Mouse (Mus musculus) monocyte, adult 5-6 weeks (primary cell): ENCODE results near the gene Lipc. TPM values are rescaled to one million over a fixed set of nuclear protein-coding genes. Genes with fewer than 3 reads are reported as not detected.

Source experiments
- ATAC-seq: fragments of 153-309, 156-312 bp; replicated peaks from 2 replicates; pipeline ENCODE4 v1.8.0; 2017; ENCODE audit warnings: mild to moderate bottlenecking; ENCODE audit not compliant: low TSS enrichment, insufficient number of reproducible peaks, severe bottlenecking, poor library complexity, low FRiP score
- total RNA-seq: library from RNA; stranded (forward); fragments of 200-1000, 200-491, 200-594 nt; gene quantifications from 3 replicates; pipeline ENCODE4 v1.2.3, GENCODE M21; 2017

Gene Lipc
- total RNA-seq, result 0.58 TPM in 1 of 3 replicates, not detected in the others

DNA sequence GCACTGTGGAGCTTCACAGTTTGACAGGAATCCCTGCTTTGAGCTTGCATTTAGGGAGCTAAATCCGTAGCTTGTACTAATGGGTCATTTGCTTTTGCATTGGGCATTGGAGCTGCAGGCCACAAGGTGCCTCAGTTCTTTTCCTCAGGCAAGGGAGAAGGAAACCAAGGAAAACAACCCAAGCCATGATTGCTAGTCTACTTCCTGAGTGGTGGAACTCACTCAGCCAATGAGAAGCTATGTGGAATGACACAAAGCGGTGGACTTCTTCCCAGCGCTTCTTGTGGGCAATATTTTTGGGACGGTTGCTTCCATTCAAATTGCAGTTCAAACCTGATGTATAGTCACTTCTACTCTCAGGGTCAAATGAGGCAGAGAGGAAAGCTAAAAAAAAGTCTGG, at the start of gene Lipc:
TSS of gene Lipc (minus strand) at position 101 of the 400 bp plus-strand sequence.
- ATAC-seq, result no peak

DNA sequence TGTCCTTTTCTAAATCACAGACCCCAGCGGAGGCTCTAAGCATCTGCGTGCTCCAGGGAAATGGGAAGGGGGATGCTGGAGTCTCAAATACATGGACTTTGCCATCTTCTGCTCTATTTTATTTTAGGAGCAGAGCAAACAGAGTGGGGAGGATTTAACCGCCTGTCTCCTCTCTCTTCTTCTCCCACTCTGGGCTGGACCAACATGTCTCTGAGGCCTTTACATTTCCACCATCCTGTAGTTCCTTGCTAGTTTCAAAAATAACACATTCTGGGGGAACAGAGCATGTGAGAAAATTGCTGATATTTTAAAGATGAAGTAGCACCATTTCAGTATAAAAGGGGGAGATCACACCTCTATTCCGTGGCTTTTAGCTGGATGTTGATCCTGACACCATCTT, 47.1 kb upstream of the Lipc start:
- ATAC-seq, result no peak

DNA sequence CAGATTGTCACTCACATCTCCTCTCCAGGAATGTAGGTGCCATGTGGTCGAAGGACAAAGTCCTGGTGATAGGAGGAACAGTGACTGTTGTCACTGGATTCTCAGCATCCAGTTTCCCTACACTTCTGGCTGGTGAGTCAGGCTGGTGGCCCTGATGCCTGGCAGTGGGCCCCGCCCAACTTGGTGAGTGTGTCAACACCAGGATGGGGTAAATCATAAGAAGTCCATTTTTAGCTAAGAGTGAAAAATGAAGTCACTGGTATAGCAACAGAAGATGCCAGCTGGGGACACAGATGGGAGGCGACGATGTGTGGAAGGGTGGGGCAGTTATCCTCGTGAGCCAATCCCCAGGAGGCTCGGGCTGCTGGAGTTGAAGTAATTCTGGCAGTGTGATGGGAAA, 46.7 kb upstream of the Lipc start:
- ATAC-seq, result peak; percentile 92

GRCm38 (mm10) chr9:70993326-70993725, 41.3 kb upstream of the Lipc start:
- no peak for ATAC-seq

DNA sequence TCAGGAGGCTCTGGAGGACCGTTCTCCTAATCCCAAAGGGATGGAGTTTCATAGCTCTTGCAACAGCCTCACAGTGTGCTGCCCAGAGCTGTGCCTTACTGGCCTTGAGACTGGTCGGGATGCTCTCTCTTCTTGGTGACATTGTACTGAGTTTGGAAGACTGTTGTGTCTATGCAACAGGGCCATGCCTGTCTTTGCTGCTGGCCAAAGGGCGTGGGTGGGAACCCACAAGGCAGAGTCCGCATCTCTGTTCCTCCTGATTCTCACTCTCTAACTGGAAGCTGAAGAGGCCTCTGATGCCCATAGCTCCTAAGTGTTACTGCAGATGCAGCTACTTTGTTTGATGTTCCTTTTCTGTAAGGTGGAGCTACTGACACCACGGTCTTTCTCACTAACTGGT, 39.4 kb upstream of the Lipc start:
- ATAC-seq, result no peak

DNA sequence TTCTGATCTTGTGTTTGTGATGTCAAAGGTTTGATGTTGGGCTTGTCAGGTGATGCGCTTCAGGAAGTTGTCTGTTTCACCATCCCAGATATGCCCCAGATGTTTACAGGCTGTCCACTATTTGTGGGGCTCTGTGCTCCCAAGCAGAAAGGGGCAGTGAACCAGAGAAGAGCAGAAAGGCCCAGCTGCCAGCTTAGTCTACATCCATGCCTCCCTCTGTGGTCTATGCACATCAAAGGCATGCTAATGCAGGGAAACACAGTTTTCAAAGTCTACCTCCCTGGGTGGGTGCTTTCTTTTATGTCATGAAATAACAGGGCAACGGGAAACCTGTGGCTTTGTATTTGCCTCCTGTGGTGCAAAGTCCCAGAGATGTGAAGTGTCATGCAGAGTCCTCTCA, 35.2 kb upstream of the Lipc start:
- ATAC-seq, result no peak

DNA sequence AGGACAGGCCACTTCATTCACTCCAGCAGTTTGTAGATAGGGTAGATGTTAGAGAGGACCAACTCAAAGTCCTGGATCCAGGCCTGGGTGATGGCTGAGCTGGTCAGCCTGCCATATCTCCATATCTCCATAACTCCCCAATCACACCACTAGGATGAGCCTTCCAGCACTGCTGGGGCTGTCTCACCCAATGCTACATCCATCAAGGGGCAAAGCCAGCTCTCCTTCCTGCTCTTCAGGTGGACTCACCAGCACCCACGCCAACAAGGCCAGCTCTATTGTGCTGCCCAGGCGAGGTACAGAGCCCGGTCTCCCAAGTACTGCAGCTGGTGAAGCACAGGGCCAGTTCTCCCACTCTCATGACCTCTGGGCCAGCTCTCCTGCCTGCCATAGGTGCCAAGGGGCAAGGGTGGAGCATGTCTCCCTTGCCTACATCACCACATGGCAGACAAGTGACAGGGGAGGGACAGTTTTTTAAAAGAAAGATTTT, 31.0 kb upstream of the Lipc start:
- no peak for ATAC-seq

- ATAC-seq, result no peak
Observed at GRCm38 (mm10) chr9:70981721-70982120, 29.7 kb upstream of the Lipc start.

GRCm38 (mm10) chr9:70979641-70980040, 27.6 kb upstream of the Lipc start:
- ATAC-seq, result no peak

- ATAC-seq, result no peak
Observed at GRCm38 (mm10) chr9:70979171-70979570, 27.1 kb upstream of the Lipc start.

DNA sequence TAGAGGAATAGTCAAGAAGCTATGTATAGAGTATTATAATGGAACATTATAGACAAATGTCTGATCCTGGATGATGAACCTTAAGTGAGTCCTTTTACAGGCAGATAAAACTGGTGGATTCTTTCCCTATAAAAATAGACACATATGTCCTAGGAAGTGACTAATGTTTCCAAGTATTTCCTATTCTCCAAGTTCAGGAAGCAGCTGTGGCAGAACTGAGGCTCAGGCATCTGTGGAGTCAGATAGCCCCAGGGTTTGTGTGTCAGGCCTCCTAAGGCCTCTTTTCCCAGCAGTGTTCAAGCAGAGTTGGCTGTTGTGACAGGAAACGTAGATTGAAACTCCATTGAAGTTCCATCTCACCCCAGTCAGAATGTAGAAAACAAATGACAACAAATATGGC, 25.4 kb upstream of the Lipc start:
- ATAC-seq, result no peak

DNA sequence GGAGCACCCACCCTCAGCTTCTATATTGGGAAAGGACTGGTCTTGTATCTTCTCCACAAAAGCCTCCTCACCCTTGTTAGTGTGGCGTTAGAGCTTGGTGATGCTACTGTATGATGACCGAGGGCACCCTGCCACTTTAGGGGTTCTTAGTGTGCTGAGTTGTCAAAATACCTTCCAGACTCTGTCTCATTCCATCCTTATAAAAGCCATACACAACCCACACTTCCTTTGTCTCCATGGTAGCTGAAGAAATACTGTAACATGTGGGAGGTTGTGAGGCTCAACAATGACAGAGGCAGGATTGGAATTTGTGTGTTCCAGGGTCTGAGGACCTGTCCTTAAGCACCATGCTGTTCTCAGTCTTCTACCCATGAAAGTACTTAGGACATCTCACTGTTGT, 23.9 kb upstream of the Lipc start:
- ATAC-seq, result no peak

GRCm38 (mm10) chr9:70973286-70973685, 21.3 kb upstream of the Lipc start:
- no peak for ATAC-seq

GRCm38 (mm10) chr9:70969244-70969643, 17.2 kb upstream of the Lipc start:
- ATAC-seq, result no peak

DNA sequence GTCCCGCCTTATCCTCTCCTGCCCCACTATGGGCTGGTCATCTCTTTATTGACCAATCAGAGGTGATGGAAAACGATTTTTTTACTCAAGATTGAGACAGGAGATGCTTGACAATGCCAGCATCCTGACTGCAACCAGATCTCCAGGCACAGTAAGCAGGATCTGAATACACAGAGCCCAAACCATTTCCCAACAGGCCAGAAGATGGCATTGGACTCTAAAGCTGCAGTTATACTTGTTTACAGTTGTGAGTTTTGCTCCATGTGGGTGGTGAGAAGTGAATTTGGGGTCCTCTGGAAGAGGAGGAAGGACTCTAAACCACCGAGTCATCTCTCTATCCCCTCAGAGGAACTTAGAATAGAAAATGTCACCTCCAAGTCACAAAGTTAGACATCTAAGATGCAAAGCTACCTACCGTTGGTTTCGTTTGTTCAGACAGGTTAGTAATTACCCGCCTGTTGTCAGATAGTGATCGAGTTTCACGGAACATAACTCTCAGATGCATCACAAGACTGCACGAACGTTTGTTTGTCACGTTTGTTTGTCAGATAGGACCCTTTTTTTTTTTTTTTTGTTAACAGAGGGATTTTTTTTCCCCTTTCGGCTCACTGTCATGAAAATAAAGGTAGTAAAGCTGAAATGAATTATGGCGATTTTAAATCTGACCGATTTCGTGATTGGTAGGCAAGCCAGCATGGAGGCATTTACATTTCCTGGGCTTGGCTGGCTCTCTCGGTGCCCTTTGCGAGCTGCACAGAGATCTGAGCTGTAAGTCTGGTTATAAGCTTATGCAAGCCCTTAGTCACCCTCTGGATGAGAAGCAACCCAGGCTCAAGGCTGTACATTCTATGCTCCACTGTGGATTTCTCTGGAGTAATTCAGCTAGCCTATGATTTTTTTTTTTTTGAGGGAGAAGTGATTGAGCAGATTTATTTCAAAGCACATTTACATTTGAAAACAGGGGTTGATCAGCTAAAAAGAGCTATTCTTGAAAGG, 14.3 kb upstream of the Lipc start:
- no peak for ATAC-seq

DNA sequence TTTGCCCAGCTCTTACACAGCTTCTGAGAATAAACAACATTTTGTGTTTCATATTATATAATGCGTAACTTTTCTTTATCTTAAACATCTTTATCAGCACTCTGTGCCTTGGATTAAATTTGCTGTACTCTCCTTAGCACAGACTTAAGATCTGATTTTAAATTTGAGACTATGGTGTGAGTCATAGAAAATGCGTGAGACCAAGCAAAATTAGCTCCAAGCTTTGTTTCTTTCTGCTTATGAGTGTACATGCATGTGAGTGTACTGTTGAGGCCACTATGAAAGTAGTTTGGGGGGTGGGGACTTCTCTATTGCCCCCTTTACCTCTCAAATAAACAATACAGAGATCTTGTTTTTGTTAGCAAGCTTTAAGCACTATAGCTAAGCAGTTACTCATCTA, 13.4 kb upstream of the Lipc start:
- no peak for ATAC-seq

DNA sequence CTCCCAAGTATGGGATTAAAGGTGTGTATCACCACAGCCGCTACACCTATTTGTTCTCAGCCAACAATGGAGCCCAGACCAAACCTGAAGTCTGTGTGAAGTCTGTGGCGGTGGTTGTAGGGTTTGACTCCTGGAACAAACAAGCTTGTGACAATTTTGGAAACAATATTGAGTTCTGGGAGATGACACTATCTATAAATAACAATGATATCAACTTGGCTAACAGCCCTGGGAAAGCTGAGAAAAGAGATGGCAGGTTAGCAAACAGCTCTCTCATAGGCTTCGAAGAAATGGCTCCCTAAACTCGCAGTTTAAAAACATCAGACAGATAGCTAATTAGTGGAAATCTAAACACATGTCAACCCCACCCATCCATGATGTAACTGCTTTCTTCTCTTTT, 13.0 kb upstream of the Lipc start:
- no peak for ATAC-seq

DNA sequence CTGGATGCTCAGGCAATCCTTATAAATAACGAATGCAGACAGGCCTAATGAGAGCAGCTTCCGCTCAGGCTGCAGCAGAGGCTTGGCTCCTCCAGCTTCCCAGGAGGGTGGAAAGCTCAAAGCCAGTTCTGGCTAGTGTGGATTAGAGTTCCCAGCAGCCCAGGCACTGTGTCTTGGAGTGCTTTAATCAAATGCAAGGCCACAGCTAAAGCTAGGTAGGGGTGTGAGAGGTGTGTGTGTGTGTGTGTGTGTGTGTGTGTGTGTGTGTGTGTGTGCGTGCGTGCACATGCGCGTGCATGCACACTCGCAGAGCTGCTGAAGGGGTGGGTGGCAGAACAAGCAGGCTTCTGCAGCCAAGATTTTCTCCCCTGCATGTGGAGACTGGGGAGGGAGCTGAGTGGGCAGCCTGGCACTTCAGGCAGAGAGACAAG, 11.4 kb upstream of the Lipc start:
- ATAC-seq, result no peak

- no peak for ATAC-seq
Observed at GRCm38 (mm10) chr9:70962781-70963455, 10.9 kb upstream of the Lipc start.

DNA sequence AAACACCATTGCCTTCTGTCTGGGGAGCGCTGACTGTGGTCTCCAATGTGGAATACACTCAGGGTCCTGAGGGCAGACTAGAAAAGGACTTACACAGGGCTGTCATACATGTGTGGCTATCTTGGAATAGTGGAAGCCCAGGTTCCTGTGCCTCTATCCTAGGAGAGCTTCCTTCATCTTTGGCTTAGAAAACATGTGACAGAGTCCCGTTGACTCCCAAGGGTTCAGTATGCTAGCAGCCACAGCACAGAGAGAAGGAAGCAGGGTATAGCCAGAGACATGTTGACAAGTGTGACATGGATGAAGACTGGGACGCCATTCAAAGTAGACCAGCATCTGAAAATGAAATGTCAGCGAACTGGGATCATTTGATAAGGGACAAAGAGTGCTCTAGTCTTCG, 8.3 kb upstream of the Lipc start:
- ATAC-seq, result no peak
